Mouse (Mus musculus) CD4-positive, CD25-positive, alpha-beta regulatory T cell, adult 2 months (primary cell): ENCODE data around the gene Ube2v1.

Source experiments
- DNase-seq: peaks from one replicate; pipeline ENCODE4 v3.0.0-alpha.2; 2012; ENCODE audit warnings: low read depth, low spot score

Gene Ube2v1

DNA sequence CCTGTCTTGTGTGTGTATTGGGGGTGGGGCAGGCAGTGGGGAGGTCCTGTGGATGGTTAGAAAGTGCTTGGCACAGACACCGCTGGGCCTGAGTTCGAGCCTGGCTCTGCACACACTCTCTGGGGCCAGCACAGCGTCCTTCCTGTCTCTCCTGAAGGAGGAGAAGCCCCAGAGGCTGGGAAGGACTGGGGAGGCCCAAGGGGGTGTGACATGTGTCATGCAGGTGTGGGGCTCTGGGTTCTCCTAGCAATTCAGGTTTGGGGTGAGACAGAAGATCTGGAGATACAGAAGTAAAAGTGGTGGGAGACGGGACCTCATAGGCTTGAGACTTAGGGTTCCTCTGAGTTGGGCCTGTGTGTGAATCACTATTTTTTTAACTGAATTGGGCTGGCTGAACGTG lies 68.9 kb downstream of the Ube2v1 start:
- no peak for DNase-seq

DNA sequence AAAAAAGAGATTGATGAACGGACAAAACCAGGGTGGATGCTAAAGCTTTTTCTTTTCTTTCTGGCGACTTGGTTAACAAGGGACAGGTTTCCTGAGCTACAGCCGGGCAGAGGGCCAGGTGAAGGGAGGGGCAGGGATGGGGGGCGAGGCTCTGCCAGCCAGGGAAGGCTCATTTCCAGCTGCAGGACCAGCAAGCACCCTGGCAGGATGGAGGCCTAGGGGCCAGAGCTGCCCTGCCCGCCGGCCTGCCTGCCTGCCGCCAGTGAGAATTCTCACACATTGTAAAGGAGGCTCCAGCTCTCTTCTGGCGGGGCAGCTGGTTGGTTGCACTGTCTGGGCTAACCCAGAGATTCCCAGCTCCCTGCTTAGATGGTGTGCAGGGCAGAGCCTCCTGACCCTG lies 69.8 kb downstream of the Ube2v1 start:
- no peak for DNase-seq

GRCm38 (mm10) chr2:167559413-167559812 lies 72.5 kb downstream of the Ube2v1 start:
- no peak for DNase-seq
